Mouse (Mus musculus): ENCODE results near the gene AI182371.

AI182371 gene

GRCm38 (mm10) chr2:35069124-35069523 lies 32.2 kb downstream of the AI182371 start:
- no peak for DNase-seq (ENCODE audit: low read depth, low spot score)

- DNase-seq (ENCODE audit: low read depth, low spot score): no peak
Observed at GRCm38 (mm10) chr2:35067117-35067516, 34.2 kb downstream of the AI182371 start.

- peak; percentile 30 for DNase-seq (ENCODE audit: low read depth, low spot score)
Observed at GRCm38 (mm10) chr2:35066525-35067082, 34.7 kb downstream of the AI182371 start.

GRCm38 (mm10) chr2:35063333-35064030 lies 37.9 kb downstream of the AI182371 start:
- no peak for DNase-seq (ENCODE audit: low read depth, low spot score)

- DNase-seq (ENCODE audit: low read depth, low spot score): no peak
Observed at GRCm38 (mm10) chr2:35061338-35061737, 40.0 kb downstream of the AI182371 start, which contains the start of gene Hc. TSS of gene Hc (minus strand) at chr2:35061438.

- DNase-seq (ENCODE audit: low read depth, low spot score): no peak
Observed at GRCm38 (mm10) chr2:35060897-35061296, 40.4 kb downstream of the AI182371 start.

- DNase-seq (ENCODE audit: low read depth, low spot score): no peak
Observed at GRCm38 (mm10) chr2:35060256-35060655, 41.1 kb downstream of the AI182371 start.

GRCm38 (mm10) chr2:35058325-35058724 lies 43.0 kb downstream of the AI182371 start:
- DNase-seq (ENCODE audit: low read depth, low spot score): no peak

GRCm38 (mm10) chr2:35057243-35057642 lies 44.1 kb downstream of the AI182371 start:
- DNase-seq (ENCODE audit: low read depth, low spot score): no peak

- peak; percentile 53 for DNase-seq (ENCODE audit: low read depth, low spot score)
Observed at GRCm38 (mm10) chr2:35048851-35049250, 52.5 kb downstream of the AI182371 start.

- peak; percentile 60 for DNase-seq (ENCODE audit: low read depth, low spot score)
Observed at GRCm38 (mm10) chr2:35044956-35045355, 56.4 kb downstream of the AI182371 start.

- no peak for DNase-seq (ENCODE audit: low read depth, low spot score)
Observed at GRCm38 (mm10) chr2:35038580-35039375, 62.6 kb downstream of the AI182371 start.

Data from ES-CJ7 (cell line).